Mouse (Mus musculus) midbrain, embryonic 15.5 days (tissue): ENCODE measurements around the gene Spata45. TPM values are rescaled to one million over a fixed set of nuclear protein-coding genes. Genes with fewer than 3 reads are reported as not detected.

Experiments used
- ATAC-seq: fragments of 200-750 bp; cut with Nextera tagmentation; replicated peaks from 2 replicates; pipeline ENCODE4 v1.8.0; 2017; ENCODE audit warnings: moderate TSS enrichment
- H3K27ac ChIP-seq: fragments of 300-500 bp; sonication (generic); 2 replicates; pipeline ENCODE4 v1.5.1; 2015; ENCODE audit warnings: mild to moderate bottlenecking, inconsistent platforms
- H3K27me3 ChIP-seq: fragments of 300-500 bp; sonication (generic); replicated peaks from 2 replicates; pipeline ENCODE4 v1.6.1; 2015; ENCODE audit warnings: inconsistent platforms
- H3K36me3 ChIP-seq: fragments of 300-500 bp; sonication (generic); replicated peaks from 2 replicates; pipeline ENCODE4 v1.6.1; 2015; ENCODE audit warnings: inconsistent platforms
- H3K4me1 ChIP-seq: fragments of 300-500 bp; sonication (generic); 2 replicates; pipeline ENCODE4 v1.6.1; 2015; ENCODE audit warnings: inconsistent platforms
- H3K4me2 ChIP-seq: fragments of 300-500 bp; sonication (generic); 2 replicates; pipeline ENCODE4 v1.6.1; 2015; ENCODE audit warnings: inconsistent platforms, mild to moderate bottlenecking, moderate library complexity
- H3K4me3 ChIP-seq: fragments of 300-500 bp; sonication (generic); 2 replicates; pipeline ENCODE4 v1.5.1; 2015; ENCODE audit warnings: mild to moderate bottlenecking, inconsistent platforms
- H3K9ac ChIP-seq: fragments of 300-500 bp; sonication (generic); 2 replicates; pipeline ENCODE4 v1.6.1; 2015; ENCODE audit warnings: mild to moderate bottlenecking, inconsistent platforms
- H3K9me3 ChIP-seq: fragments of 300-500 bp; sonication (generic); 2 replicates; pipeline ENCODE4 v1.6.1; 2016; ENCODE audit warnings: inconsistent platforms
- WGBS: fragments of 180-500 bp; shearing (Covaris S2); methylation state at CpG from one replicate; pipeline ENCODE4 v1.1.7; 2015; ENCODE audit warnings: mixed read lengths; 5-methylcytosine and 5-hydroxymethylcytosine counted together
- polyA plus RNA-seq: library from polyadenylated mRNA; unstranded; fragments of >200 nt; fragmentation: Nextera tagmentation; extraction: Ambion mirVana; gene quantifications from 2 replicates; pipeline ENCODE4 v1.2.1, GENCODE M21; 2015

Gene Spata45
- polyA plus RNA-seq, 1 experiment from 2014 or later: not detected

- Histone ChIP-seq H3K4me1 (no peaks in the 10 kb centered on the region), H3K9ac (no peak overlapping the region), H3K4me3 (no peak overlapping the region), H3K27ac (no peak overlapping the region), H3K9me3 (no peaks in the 10 kb centered on the region), H3K4me2 (no peak overlapping the region), H3K36me3 (no peaks in the 10 kb centered on the region), H3K27me3 (no peaks in the 10 kb centered on the region)
- 66% methylated on average over 7 of the region's 7 CpGs for WGBS
- ATAC-seq: no peak
These were observed 9.9 kb downstream of the Spata45 start for GRCm38 (mm10) chr1:191046231-191046824.

GRCm38 (mm10) chr1:191053555-191053954 lies 17.1 kb downstream of the Spata45 start:
- H3K4me1 ChIP-seq: no peaks in the 10 kb centered on the region
- H3K4me2 ChIP-seq: no peak overlapping the region
- no peak overlapping the region for H3K27ac ChIP-seq
- 85% methylated on average over 3 of the region's 3 CpGs for whole genome bisulfite sequencing
- ATAC-seq: no peak
- H3K9me3 ChIP-seq: no peaks in the 10 kb centered on the region
- H3K4me3 ChIP-seq: no peak overlapping the region
- H3K9ac ChIP-seq: no peak overlapping the region
- no peaks in the 10 kb centered on the region for H3K36me3 ChIP-seq
- H3K27me3 ChIP-seq: no peaks in the 10 kb centered on the region

- H3K4me1 ChIP-seq: no peaks in the 10 kb centered on the region
- H3K9ac ChIP-seq: no peak overlapping the region
- no peaks in the 10 kb centered on the region for H3K27me3 ChIP-seq
- H3K4me3 ChIP-seq: no peak overlapping the region
- 76% methylated on average over 8 of the region's 8 CpGs for WGBS
- H3K9me3 ChIP-seq: no peaks in the 10 kb centered on the region
- ATAC-seq: no peak
- H3K4me2 ChIP-seq: no peak overlapping the region
- H3K27ac ChIP-seq: no peak overlapping the region
- H3K36me3 ChIP-seq: no peaks in the 10 kb centered on the region
These were observed 18.6 kb downstream of the Spata45 start for GRCm38 (mm10) chr1:191054870-191055532.

- no peak for ATAC-seq
- 67% methylated on average over 2 of the region's 2 CpGs for WGBS
- Histone ChIP-seq H3K36me3 (no peaks in the 10 kb centered on the region), H3K4me3 (no peak overlapping the region), H3K4me2 (no peak overlapping the region), H3K27me3 (no peaks in the 10 kb centered on the region), H3K27ac (no peak overlapping the region), H3K9me3 (no peaks in the 10 kb centered on the region), H3K9ac (no peak overlapping the region), H3K4me1 (no peaks in the 10 kb centered on the region)
These were observed 19.1 kb downstream of the Spata45 start for GRCm38 (mm10) chr1:191055533-191055873.

- peaks cover 9% of the 10 kb centered on the region for H3K4me1 ChIP-seq
- H3K27me3 ChIP-seq: no peaks in the 10 kb centered on the region
- H3K4me3 ChIP-seq: no peak overlapping the region
- ATAC-seq: no peak
- no peaks in the 10 kb centered on the region for H3K36me3 ChIP-seq
- no peaks in the 10 kb centered on the region for H3K9me3 ChIP-seq
- H3K27ac ChIP-seq: no peak overlapping the region
- no peak overlapping the region for H3K9ac ChIP-seq
- 82% methylated on average over 3 of the region's 3 CpGs for WGBS
- H3K4me2 ChIP-seq: no peak overlapping the region
These were observed 21.0 kb downstream of the Spata45 start for GRCm38 (mm10) chr1:191057461-191057860.

GRCm38 (mm10) chr1:191062241-191062780 lies 25.9 kb downstream of the Spata45 start:
- peak; percentile 76; the same call in 1 of the 2 replicates for ATAC-seq
- Histone ChIP-seq H3K27me3 (no peaks in the 10 kb centered on the region), H3K4me2 (peak overlapping the region; percentile 99), H3K9ac (peak overlapping the region; percentile 71), H3K4me1 (peaks cover 19% of the 10 kb centered on the region), H3K4me3 (peak overlapping the region; percentile 79), H3K36me3 (no peaks in the 10 kb centered on the region), H3K27ac (peak overlapping the region; percentile 66), H3K9me3 (no peaks in the 10 kb centered on the region)
- WGBS: 3% methylated on average over 15 of the region's 15 CpGs

- no peaks in the 10 kb centered on the region for H3K36me3 ChIP-seq
- peak within 1 kb of the TSS; percentile 99 for H3K4me2 ChIP-seq
- no peaks in the 10 kb centered on the region for H3K27me3 ChIP-seq
- peak within 1 kb of the TSS; percentile 71 for H3K9ac ChIP-seq
- peaks cover 19% of the 10 kb centered on the region for H3K4me1 ChIP-seq
- H3K4me3 ChIP-seq: peak within 1 kb of the TSS; percentile 79
- peak within 1 kb of the TSS; percentile 66 for H3K27ac ChIP-seq
- H3K9me3 ChIP-seq: no peaks in the 10 kb centered on the region
- ATAC-seq: peak; percentile 94
- under 1% methylated on average over 56 of the region's 56 CpGs for WGBS
These were observed 26.5 kb downstream of the Spata45 start, which contains the start of the genes Tatdn3 and Nsl1 for GRCm38 (mm10) chr1:191062781-191063485. Gene Tatdn3, minus strand, starts transcription at chr1:191062932. Gene Nsl1, plus strand, starts transcription at chr1:191063012.

- no peak overlapping the region for H3K27ac ChIP-seq
- H3K4me3 ChIP-seq: peak overlapping the region; percentile 79
- H3K4me2 ChIP-seq: peak overlapping the region; percentile 99
- ATAC-seq: no peak
- no peaks in the 10 kb centered on the region for H3K9me3 ChIP-seq
- peaks cover 19% of the 10 kb centered on the region for H3K4me1 ChIP-seq
- H3K9ac ChIP-seq: no peak overlapping the region
- H3K36me3 ChIP-seq: no peaks in the 10 kb centered on the region
- 63% methylated on average over 9 of the region's 9 CpGs for WGBS
- no peaks in the 10 kb centered on the region for H3K27me3 ChIP-seq
These were observed 27.3 kb downstream of the Spata45 start for GRCm38 (mm10) chr1:191063700-191064099.

- Histone ChIP-seq H3K27me3 (no peaks in the 10 kb centered on the region), H3K36me3 (no peaks in the 10 kb centered on the region), H3K9me3 (no peaks in the 10 kb centered on the region), H3K4me3 (no peak overlapping the region), H3K9ac (no peak overlapping the region), H3K27ac (no peak overlapping the region), H3K4me1 (peaks cover 19% of the 10 kb centered on the region), H3K4me2 (no peak overlapping the region)
- ATAC-seq: no peak
- 86% methylated on average over 2 of the region's 2 CpGs for WGBS
These were observed 28.1 kb downstream of the Spata45 start for GRCm38 (mm10) chr1:191064535-191064934.

- H3K36me3 ChIP-seq: no peaks in the 10 kb centered on the region
- H3K4me3 ChIP-seq: no peak overlapping the region
- WGBS: 91% methylated on average over 4 of the region's 4 CpGs
- no peak for ATAC-seq
- no peak overlapping the region for H3K27ac ChIP-seq
- H3K9ac ChIP-seq: no peak overlapping the region
- H3K4me2 ChIP-seq: no peak overlapping the region
- H3K4me1 ChIP-seq: peaks cover 19% of the 10 kb centered on the region
- H3K9me3 ChIP-seq: no peaks in the 10 kb centered on the region
- no peaks in the 10 kb centered on the region for H3K27me3 ChIP-seq
These were observed 28.7 kb downstream of the Spata45 start for GRCm38 (mm10) chr1:191065188-191065587.

GRCm38 (mm10) chr1:191068377-191068776 lies 31.9 kb downstream of the Spata45 start:
- Histone ChIP-seq H3K9me3 (no peaks in the 10 kb centered on the region), H3K4me3 (no peak overlapping the region), H3K9ac (no peak overlapping the region), H3K4me1 (peaks cover 7% of the 10 kb centered on the region), H3K4me2 (no peak overlapping the region), H3K27me3 (no peaks in the 10 kb centered on the region), H3K27ac (no peak overlapping the region), H3K36me3 (no peaks in the 10 kb centered on the region)
- 86% methylated on average over 5 of the region's 5 CpGs for WGBS
- ATAC-seq: no peak

- no peaks in the 10 kb centered on the region for H3K4me1 ChIP-seq
- WGBS: 79% methylated on average over 4 of the region's 4 CpGs
- no peak overlapping the region for H3K27ac ChIP-seq
- no peak overlapping the region for H3K9ac ChIP-seq
- H3K4me2 ChIP-seq: no peak overlapping the region
- no peaks in the 10 kb centered on the region for H3K36me3 ChIP-seq
- no peak overlapping the region for H3K4me3 ChIP-seq
- H3K9me3 ChIP-seq: no peaks in the 10 kb centered on the region
- no peak for ATAC-seq
- H3K27me3 ChIP-seq: no peaks in the 10 kb centered on the region
These were observed 33.8 kb downstream of the Spata45 start for GRCm38 (mm10) chr1:191070259-191070658.
